Mouse (Mus musculus) right cerebral cortex, postnatal 25 days (tissue): ENCODE measurements around the gene Lrrc75a.

Experiments
- DNase-seq: peaks from one replicate; pipeline ENCODE4 v3.0.0; 2022

Gene Lrrc75a

GRCm38 (mm10) chr11:62614876-62615410, 33.4 kb downstream of the Lrrc75a start:
- no peak for DNase-seq

- peak; percentile 89 for DNase-seq
Observed at GRCm38 (mm10) chr11:62613657-62614365, 34.5 kb downstream of the Lrrc75a start.

- no peak for DNase-seq
Observed at GRCm38 (mm10) chr11:62612604-62613003, 35.7 kb downstream of the Lrrc75a start.

- DNase-seq = no peak
Observed at GRCm38 (mm10) chr11:62610304-62610703, 38.0 kb downstream of the Lrrc75a start.

- DNase-seq = no peak
Observed at GRCm38 (mm10) chr11:62608826-62609675, 39.3 kb downstream of the Lrrc75a start.

GRCm38 (mm10) chr11:62607952-62608201, 40.4 kb downstream of the Lrrc75a start:
- no peak for DNase-seq

- DNase-seq = no peak
Observed at GRCm38 (mm10) chr11:62607170-62607951, 41.0 kb downstream of the Lrrc75a start.

- no peak for DNase-seq
Observed at GRCm38 (mm10) chr11:62606299-62607169, 41.8 kb downstream of the Lrrc75a start.

GRCm38 (mm10) chr11:62605619-62606298, 42.6 kb downstream of the Lrrc75a start:
- DNase-seq = no peak

- no peak for DNase-seq
Observed at GRCm38 (mm10) chr11:62604886-62605618, 43.3 kb downstream of the Lrrc75a start.

- no peak for DNase-seq
Observed at GRCm38 (mm10) chr11:62604123-62604706, 44.1 kb downstream of the Lrrc75a start.

GRCm38 (mm10) chr11:62603312-62604056, 44.8 kb downstream of the Lrrc75a start:
- no peak for DNase-seq

GRCm38 (mm10) chr11:62602619-62603311, 45.6 kb downstream of the Lrrc75a start:
- peak; percentile 98 for DNase-seq

- no peak for DNase-seq
Observed at GRCm38 (mm10) chr11:62601732-62602618, 46.3 kb downstream of the Lrrc75a start.

GRCm38 (mm10) chr11:62598571-62598970, 49.8 kb downstream of the Lrrc75a start:
- DNase-seq = no peak

GRCm38 (mm10) chr11:62591904-62592575, 56.3 kb downstream of the Lrrc75a start:
- no peak for DNase-seq

GRCm38 (mm10) chr11:62591026-62591425, 57.3 kb downstream of the Lrrc75a start:
- DNase-seq = no peak
